Mouse (Mus musculus): ENCODE measurements around the gene Col1a1. TPM values are rescaled to one million over a fixed set of nuclear protein-coding genes. Genes with fewer than 3 reads are reported as not detected.

Gene Col1a1
- 0.01 TPM in 2 replicates for polyA plus RNA-seq (2012)

GRCm38 (mm10) chr11:94936045-94936444 is at the start of gene Col1a1:
TSS of gene Col1a1 (plus strand) at chr11:94936224.
- no peak for TF ChIP-seq GATA1 (IDR thresholded peaks at IDR 0.05; ENCODE audit: low read length)

GRCm38 (mm10) chr11:94891155-94891554 is 44.9 kb upstream of the Col1a1 start:
- TF ChIP-seq GATA1 (IDR thresholded peaks at IDR 0.05; ENCODE audit: low read length): no peak

- no peak for TF ChIP-seq GATA1 (IDR thresholded peaks at IDR 0.05; ENCODE audit: low read length)
Measured at GRCm38 (mm10) chr11:94896753-94897376, 39.2 kb upstream of the Col1a1 start.

- no peak for TF ChIP-seq GATA1 (IDR thresholded peaks at IDR 0.05; ENCODE audit: low read length)
Measured at GRCm38 (mm10) chr11:94901231-94901630, 34.8 kb upstream of the Col1a1 start.

DNA sequence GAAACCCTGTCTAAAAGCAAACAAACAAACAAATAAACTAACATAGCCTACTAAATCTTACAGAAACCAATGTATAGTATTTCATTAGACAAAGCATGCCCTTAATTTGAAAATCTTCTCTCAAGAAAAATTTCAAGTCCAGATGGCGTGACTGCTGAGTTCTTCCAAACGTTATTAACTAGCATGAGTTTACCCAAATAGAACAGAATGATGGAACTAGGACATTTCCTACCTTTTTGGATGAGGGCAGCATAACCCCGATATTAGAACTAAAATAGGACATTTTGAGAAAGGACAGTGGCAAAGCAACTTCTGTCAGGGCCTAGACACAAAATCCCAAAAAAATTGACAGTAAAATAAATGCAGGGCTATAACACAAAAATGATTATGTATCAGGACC is 31.7 kb upstream of the Col1a1 start:
- TF ChIP-seq GATA1 (IDR thresholded peaks at IDR 0.05; ENCODE audit: low read length): no peak

DNA sequence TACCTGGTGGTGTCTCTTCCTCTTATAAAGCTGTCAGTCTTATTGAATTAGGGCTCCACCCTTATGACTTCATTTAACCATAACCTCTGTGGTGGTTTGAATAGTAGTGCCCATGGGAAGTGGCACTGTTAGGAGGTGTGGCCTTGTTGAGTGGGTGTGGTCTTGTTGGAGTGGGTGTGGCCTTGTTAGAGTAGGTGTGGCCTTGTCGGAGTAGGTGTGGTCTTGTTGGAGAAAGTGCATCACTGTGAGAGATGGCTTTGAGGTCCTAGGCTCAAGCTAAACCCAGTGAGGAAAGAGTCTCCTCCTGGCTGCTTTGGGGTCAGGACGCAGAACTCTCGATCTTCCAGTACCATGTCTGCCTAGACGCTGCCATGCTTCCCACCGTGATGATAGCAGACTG is 25.1 kb upstream of the Col1a1 start:
- TF ChIP-seq GATA1 (IDR thresholded peaks at IDR 0.05; ENCODE audit: low read length): no peak

- no peak for TF ChIP-seq GATA1 (IDR thresholded peaks at IDR 0.05; ENCODE audit: low read length)
Measured at GRCm38 (mm10) chr11:94912568-94912967, 23.5 kb upstream of the Col1a1 start.

- TF ChIP-seq GATA1 (IDR thresholded peaks at IDR 0.05; ENCODE audit: low read length): no peak
Measured at GRCm38 (mm10) chr11:94913302-94914090, 22.5 kb upstream of the Col1a1 start.

GRCm38 (mm10) chr11:94915675-94916403 is 20.2 kb upstream of the Col1a1 start:
- TF ChIP-seq GATA1 (IDR thresholded peaks at IDR 0.05; ENCODE audit: low read length): no peak

DNA sequence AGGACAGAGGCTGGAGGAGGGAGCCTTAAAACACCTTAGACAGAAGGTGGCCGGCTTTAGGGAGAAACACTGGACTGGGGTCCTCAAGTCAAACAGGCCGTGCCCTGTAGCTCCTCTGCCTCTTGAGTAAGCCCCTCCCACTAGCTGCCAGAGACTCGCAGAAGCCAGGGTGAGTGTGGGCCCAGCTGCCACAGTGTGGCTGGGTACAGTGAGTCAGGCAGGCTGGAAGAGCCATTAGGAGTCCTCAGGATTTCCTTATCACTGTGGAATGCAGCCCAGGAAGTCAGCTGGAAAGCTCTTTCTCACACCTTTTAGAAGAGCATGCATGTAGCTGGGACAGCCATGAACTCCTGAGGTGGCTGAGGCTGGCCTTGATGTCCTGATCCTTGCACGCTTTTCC is 19.5 kb upstream of the Col1a1 start:
- no peak for TF ChIP-seq GATA1 (IDR thresholded peaks at IDR 0.05; ENCODE audit: low read length)

DNA sequence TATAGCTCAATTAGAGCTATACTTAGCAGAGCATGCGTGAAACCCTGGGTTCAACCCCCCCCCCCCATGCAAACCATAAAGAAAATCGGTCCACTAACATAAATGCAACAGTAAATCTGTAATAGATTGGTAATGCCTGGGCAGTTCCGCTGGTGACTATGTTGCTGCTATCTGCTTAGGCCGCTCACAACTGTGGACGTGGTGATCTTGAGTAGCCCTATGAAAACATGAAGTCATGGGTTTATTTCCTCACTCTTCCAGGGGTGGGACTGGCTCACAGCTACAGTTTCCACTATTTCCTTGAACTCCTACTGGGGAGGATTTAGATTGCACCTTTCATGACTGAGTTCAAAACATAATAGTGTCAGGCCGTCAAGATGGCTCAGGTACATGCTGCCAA is 18.3 kb upstream of the Col1a1 start:
- TF ChIP-seq GATA1 (IDR thresholded peaks at IDR 0.05; ENCODE audit: low read length): no peak

DNA sequence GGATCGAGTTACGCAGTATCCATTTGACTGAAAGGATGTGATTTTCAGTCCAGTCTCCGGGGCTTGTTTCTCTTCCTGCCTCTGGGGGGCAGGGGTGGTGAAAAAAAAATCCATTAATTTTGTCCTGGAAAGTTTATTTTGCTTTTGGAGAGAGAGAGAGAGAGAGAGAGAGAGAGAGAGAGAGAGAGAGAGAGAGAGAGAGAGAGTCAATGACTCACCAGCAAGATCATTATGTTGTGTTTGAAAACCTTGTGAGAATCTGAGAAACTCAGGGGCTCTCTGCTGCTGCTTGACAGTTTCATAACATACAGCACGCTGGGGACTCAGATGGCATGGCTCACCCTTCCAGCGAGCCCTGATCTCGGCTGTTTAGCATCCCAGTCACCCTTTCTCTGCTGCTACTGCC is 15.0 kb upstream of the Col1a1 start:
- no peak for TF ChIP-seq GATA1 (IDR thresholded peaks at IDR 0.05; ENCODE audit: low read length)

- no peak for TF ChIP-seq GATA1 (IDR thresholded peaks at IDR 0.05; ENCODE audit: low read length)
Measured at GRCm38 (mm10) chr11:94924977-94925376, 11.0 kb upstream of the Col1a1 start.

DNA sequence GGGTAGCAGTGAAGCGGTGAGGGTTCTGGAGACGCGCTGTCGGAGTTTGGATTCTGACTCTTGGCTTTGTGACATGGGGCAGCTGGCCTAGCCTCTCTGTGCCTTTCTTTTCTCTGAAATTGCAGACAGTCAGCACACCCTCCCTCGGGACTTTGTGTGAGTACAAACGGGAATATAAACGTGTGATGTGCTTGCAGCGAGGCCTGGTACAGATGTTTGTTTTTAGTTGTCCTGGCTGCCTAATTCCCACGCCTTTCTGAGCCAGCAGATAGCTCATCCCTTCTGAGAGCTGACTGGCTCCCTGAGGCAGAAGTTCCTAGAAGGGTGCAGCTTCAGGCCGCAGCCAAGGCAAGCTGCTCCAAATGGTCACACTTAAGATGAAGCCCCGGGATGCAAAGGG is 9.6 kb upstream of the Col1a1 start:
- TF ChIP-seq GATA1 (IDR thresholded peaks at IDR 0.05; ENCODE audit: low read length): no peak

GRCm38 (mm10) chr11:94927771-94928291 is 8.2 kb upstream of the Col1a1 start:
- no peak for TF ChIP-seq GATA1 (IDR thresholded peaks at IDR 0.05; ENCODE audit: low read length)

- TF ChIP-seq GATA1 (IDR thresholded peaks at IDR 0.05; ENCODE audit: low read length): no peak
Measured at GRCm38 (mm10) chr11:94928820-94929219, 7.2 kb upstream of the Col1a1 start.

All from G1E-ER4 (cell line).